Mouse (Mus musculus) stomach, embryonic 15.5 days (tissue): Measurements from ENCODE around the gene Lcn12. TPM values are rescaled to one million over a fixed set of nuclear protein-coding genes. Genes with fewer than 3 reads are reported as not detected.

Experiments
- ATAC-seq: fragments of 200-750 bp; cut with Nextera tagmentation; 2 replicates; pipeline ENCODE4 v1.8.0; 2017; ENCODE audit warnings: low read depth, moderate number of reproducible peaks, moderate TSS enrichment; ENCODE audit not compliant: insufficient read depth, low FRiP score
- H3K27ac ChIP-seq: fragments of 300-500 bp; sonication (generic); 2 replicates; pipeline ENCODE4 v1.5.1; 2015; ENCODE audit warnings: mild to moderate bottlenecking, inconsistent platforms
- H3K27me3 ChIP-seq: fragments of 300-500 bp; sonication (generic); replicated peaks from 2 replicates; pipeline ENCODE4 v1.6.1; 2015; ENCODE audit warnings: inconsistent platforms
- H3K36me3 ChIP-seq: fragments of 300-500 bp; sonication (generic); 2 replicates; pipeline ENCODE4 v1.6.1; 2015; ENCODE audit warnings: inconsistent platforms
- H3K4me1 ChIP-seq: fragments of 300-500 bp; sonication (generic); 2 replicates; pipeline ENCODE4 v1.6.1; 2015; ENCODE audit warnings: inconsistent platforms
- H3K4me2 ChIP-seq: fragments of 300-500 bp; sonication (generic); 2 replicates; pipeline ENCODE4 v1.6.1; 2015; ENCODE audit warnings: mild to moderate bottlenecking, inconsistent platforms
- H3K4me3 ChIP-seq: fragments of 300-500 bp; sonication (generic); replicated peaks from 2 replicates; pipeline ENCODE4 v1.5.1; 2015; ENCODE audit warnings: inconsistent platforms
- H3K9ac ChIP-seq: fragments of 300-500 bp; sonication (generic); 2 replicates; pipeline ENCODE4 v1.6.1; 2015; ENCODE audit warnings: inconsistent platforms
- H3K9me3 ChIP-seq: fragments of 300-500 bp; sonication (generic); 2 replicates; pipeline ENCODE4 v1.6.1; 2016; ENCODE audit warnings: inconsistent platforms
- WGBS: fragments of 180-500 bp; shearing (Covaris S2); methylation state at CpG from one replicate; pipeline ENCODE4 v1.1.7; 2015; 5-methylcytosine and 5-hydroxymethylcytosine counted together
- polyA plus RNA-seq: library from polyadenylated mRNA; unstranded; fragments of >200 nt; fragmentation: Nextera tagmentation; extraction: Ambion mirVana; gene quantifications from 2 replicates; pipeline ENCODE4 v1.2.1, GENCODE M21; 2015

Lcn12 gene
- polyA plus RNA-seq, 1 experiment from 2014 or later: not detected

GRCm38 (mm10) chr2:25487965-25488670 is 5.6 kb downstream of the Lcn12 start:
- Histone ChIP-seq H3K4me2 (no peak overlapping the region), H3K27me3 (no peaks in the 10 kb centered on the region), H3K27ac (no peak overlapping the region), H3K4me1 (no peaks in the 10 kb centered on the region), H3K36me3 (no peaks in the 10 kb centered on the region), H3K9me3 (no peaks in the 10 kb centered on the region), H3K4me3 (no peak overlapping the region), H3K9ac (no peak overlapping the region)
- WGBS: 69% methylated on average over 6 of the region's 6 CpGs
- peak; percentile 36; the same call in 1 of the 2 replicates for ATAC-seq

- no peak overlapping the region for H3K4me3 ChIP-seq
- 49% methylated on average over 11 of the region's 11 CpGs for WGBS
- no peaks in the 10 kb centered on the region for H3K27me3 ChIP-seq
- no peak overlapping the region for H3K4me2 ChIP-seq
- no peaks in the 10 kb centered on the region for H3K36me3 ChIP-seq
- H3K4me1 ChIP-seq: no peaks in the 10 kb centered on the region
- H3K9me3 ChIP-seq: no peaks in the 10 kb centered on the region
- peak overlapping the region; percentile 9; the same call in 1 of the 2 replicates for H3K27ac ChIP-seq
- ATAC-seq: peak; percentile 61; the same call in 1 of the 2 replicates
- no peak overlapping the region for H3K9ac ChIP-seq
Measured at GRCm38 (mm10) chr2:25484901-25485647, 8.6 kb downstream of the Lcn12 start.

GRCm38 (mm10) chr2:25482969-25483368 is 10.7 kb downstream of the Lcn12 start:
- no peak overlapping the region for H3K27ac ChIP-seq
- H3K36me3 ChIP-seq: no peaks in the 10 kb centered on the region
- H3K9ac ChIP-seq: no peak overlapping the region
- H3K27me3 ChIP-seq: no peaks in the 10 kb centered on the region
- H3K9me3 ChIP-seq: no peaks in the 10 kb centered on the region
- no peak for ATAC-seq
- WGBS: 25% methylated on average over 7 of the region's 7 CpGs
- H3K4me3 ChIP-seq: no peak overlapping the region
- no peaks in the 10 kb centered on the region for H3K4me1 ChIP-seq
- no peak overlapping the region for H3K4me2 ChIP-seq

- H3K27ac ChIP-seq: no peak overlapping the region
- H3K4me1 ChIP-seq: no peaks in the 10 kb centered on the region
- H3K9ac ChIP-seq: no peak overlapping the region
Measured at GRCm38 (mm10) chr2:25480541-25480940, 13.2 kb downstream of the Lcn12 start.

GRCm38 (mm10) chr2:25479551-25480311 is 14.0 kb downstream of the Lcn12 start:
- H3K9me3 ChIP-seq: no peaks in the 10 kb centered on the region
- no peak for ATAC-seq
- 50% methylated on average over 10 of the region's 10 CpGs for WGBS
- H3K4me2 ChIP-seq: no peak overlapping the region
- H3K9ac ChIP-seq: no peak overlapping the region
- H3K4me3 ChIP-seq: no peak overlapping the region
- H3K27me3 ChIP-seq: no peaks in the 10 kb centered on the region
- no peaks in the 10 kb centered on the region for H3K36me3 ChIP-seq
- no peaks in the 10 kb centered on the region for H3K4me1 ChIP-seq
- peak overlapping the region; percentile 44; the same call in 1 of the 2 replicates for H3K27ac ChIP-seq

More at GRCm38 (mm10) chr2:25480541-25480940, 13.2 kb downstream of the Lcn12 start:
- Histone ChIP-seq H3K36me3 (no peaks in the 10 kb centered on the region), H3K4me3 (no peak overlapping the region), H3K4me2 (no peak overlapping the region), H3K27me3 (no peaks in the 10 kb centered on the region), H3K9me3 (no peaks in the 10 kb centered on the region)
- WGBS: 73% methylated on average over 1 of the region's 1 CpGs
- ATAC-seq: no peak

GRCm38 (mm10) chr2:25477967-25478675 is 15.6 kb downstream of the Lcn12 start:
- Histone ChIP-seq H3K36me3 (no peaks in the 10 kb centered on the region), H3K9ac (no peak overlapping the region), H3K27me3 (no peaks in the 10 kb centered on the region), H3K9me3 (no peaks in the 10 kb centered on the region), H3K27ac (no peak overlapping the region), H3K4me3 (no peak overlapping the region), H3K4me2 (no peak overlapping the region), H3K4me1 (no peaks in the 10 kb centered on the region)
- ATAC-seq: no peak
- WGBS: 73% methylated on average over 3 of the region's 3 CpGs

GRCm38 (mm10) chr2:25477541-25477940 is 16.2 kb downstream of the Lcn12 start:
- no peak overlapping the region for H3K9ac ChIP-seq
- no peaks in the 10 kb centered on the region for H3K4me1 ChIP-seq
- no peaks in the 10 kb centered on the region for H3K9me3 ChIP-seq
- no peaks in the 10 kb centered on the region for H3K36me3 ChIP-seq
- H3K27me3 ChIP-seq: no peaks in the 10 kb centered on the region
- no peak for ATAC-seq
- H3K27ac ChIP-seq: no peak overlapping the region
- no peak overlapping the region for H3K4me3 ChIP-seq
- WGBS: 88% methylated on average over 8 of the region's 8 CpGs
- no peak overlapping the region for H3K4me2 ChIP-seq

- no peaks in the 10 kb centered on the region; the same call in 1 of the 2 replicates for H3K4me1 ChIP-seq
- H3K4me3 ChIP-seq: no peak overlapping the region
- H3K9me3 ChIP-seq: no peaks in the 10 kb centered on the region
- ATAC-seq: no peak
- 72% methylated on average over 2 of the region's 2 CpGs for WGBS
- H3K4me2 ChIP-seq: no peak overlapping the region
- no peak overlapping the region for H3K9ac ChIP-seq
- H3K27ac ChIP-seq: no peak overlapping the region
- no peaks in the 10 kb centered on the region for H3K27me3 ChIP-seq
- H3K36me3 ChIP-seq: no peaks in the 10 kb centered on the region
Measured at GRCm38 (mm10) chr2:25472550-25472949, 21.2 kb downstream of the Lcn12 start.

- Histone ChIP-seq H3K9ac (no peak within 1 kb of the TSS), H3K9me3 (no peaks in the 10 kb centered on the region), H3K27me3 (no peaks in the 10 kb centered on the region), H3K36me3 (no peaks in the 10 kb centered on the region), H3K27ac (no peak within 1 kb of the TSS), H3K4me3 (no peak within 1 kb of the TSS), H3K4me1 (no peaks in the 10 kb centered on the region; the same call in 1 of the 2 replicates), H3K4me2 (no peak within 1 kb of the TSS)
- 44% methylated on average over 6 of the region's 6 CpGs for WGBS
- no peak for ATAC-seq
Measured at GRCm38 (mm10) chr2:25469969-25470368, 23.7 kb downstream of the Lcn12 start, which contains the start of gene Ptgds. Gene Ptgds (minus strand): TSS chr2:25470046.

GRCm38 (mm10) chr2:25468962-25469915 is 24.5 kb downstream of the Lcn12 start:
- Histone ChIP-seq H3K27ac (no peak overlapping the region), H3K4me2 (no peak overlapping the region), H3K4me1 (no peaks in the 10 kb centered on the region; the same call in 1 of the 2 replicates), H3K9me3 (no peaks in the 10 kb centered on the region), H3K27me3 (no peaks in the 10 kb centered on the region), H3K36me3 (no peaks in the 10 kb centered on the region), H3K4me3 (no peak overlapping the region), H3K9ac (no peak overlapping the region)
- peak; percentile 24; the same call in 1 of the 2 replicates for ATAC-seq
- 67% methylated on average over 10 of the region's 10 CpGs for WGBS
